Mouse (Mus musculus): ENCODE measurements around the gene Fbxo46.
A peak's percentile ranks its signal among the peaks of the same experiment; 100 is the strongest.

Fbxo46 gene

DNA sequence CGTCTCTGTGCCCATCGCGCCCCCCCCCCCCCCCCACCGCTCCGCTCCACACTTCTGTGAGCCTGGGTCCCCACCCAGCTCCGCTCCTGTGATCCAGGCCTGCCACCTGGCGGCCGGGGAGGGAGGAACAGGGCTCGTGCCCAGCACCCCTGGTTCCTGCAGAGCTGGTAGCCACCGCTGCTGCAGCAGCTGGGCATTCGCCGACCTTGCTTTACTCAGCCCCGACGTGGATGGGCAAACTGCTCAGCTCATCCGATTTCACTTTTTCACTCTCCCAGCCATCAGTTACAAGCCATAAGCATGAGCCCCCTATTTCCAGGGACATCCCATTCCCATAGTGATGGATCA, 26.5 kb upstream of the Fbxo46 start:
- DNase-seq (ENCODE audit: low read depth, low spot score): peak; percentile 89

DNA sequence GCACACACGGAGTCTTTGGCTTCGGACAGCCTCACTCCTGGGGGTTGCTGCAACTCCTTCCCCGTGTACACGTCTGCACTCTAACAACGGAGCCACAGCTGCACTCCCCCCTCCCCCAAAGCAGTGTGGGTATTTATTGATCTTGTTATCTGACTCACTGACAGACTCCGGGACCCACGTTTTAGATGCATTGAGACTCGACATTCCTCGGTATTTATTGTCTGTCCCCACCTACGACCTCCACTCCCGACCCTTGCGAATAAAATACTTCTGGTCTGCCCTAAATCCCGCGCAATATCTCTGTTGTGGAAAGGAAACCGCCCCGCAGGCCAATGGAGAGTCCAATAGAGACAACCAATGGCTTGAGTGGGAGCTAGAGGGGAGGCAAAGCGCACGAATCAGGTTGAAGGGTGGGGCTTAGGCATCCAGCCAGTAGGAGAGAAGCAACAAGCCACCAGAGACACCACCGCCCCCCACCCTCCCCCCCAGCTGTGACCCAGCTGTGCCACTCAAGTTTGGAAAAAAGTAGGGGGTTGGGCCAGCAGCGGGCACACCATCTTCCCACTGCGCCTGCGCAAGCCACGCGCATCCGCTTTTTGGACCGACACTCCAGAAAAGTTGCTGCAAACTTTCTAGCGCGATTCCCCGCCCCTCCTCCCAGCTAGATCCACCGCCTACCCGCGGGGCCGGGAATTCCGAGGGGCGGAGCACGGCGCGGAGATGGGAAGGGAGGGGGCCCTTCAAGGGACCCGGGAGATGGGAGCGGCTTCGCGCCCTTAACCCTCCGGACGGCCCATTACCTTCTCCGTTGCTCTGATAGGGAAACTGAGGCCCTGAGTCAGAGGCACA, 25.9 kb upstream of the Fbxo46 start:
- DNase-seq (ENCODE audit: low read depth, low spot score): peak; percentile 93

DNA sequence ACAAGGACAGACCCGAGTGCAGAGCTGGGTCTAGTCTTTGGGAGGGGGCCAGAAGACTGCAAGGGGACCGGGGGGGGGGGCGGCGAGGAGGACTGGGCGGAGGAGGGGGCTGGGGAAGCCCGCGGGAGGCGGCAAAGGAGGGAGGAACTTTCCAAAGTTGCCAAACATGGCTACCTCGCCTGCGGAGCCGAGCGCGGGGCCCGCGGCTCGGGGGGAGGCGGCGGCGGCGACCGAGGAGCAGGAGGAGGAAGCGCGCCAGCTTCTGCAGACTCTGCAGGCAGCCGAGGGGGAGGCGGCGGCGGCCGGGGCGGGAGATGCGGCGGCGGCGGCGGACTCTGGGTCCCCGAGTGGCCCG, 25.2 kb upstream of the Fbxo46 start, which contains the start of gene Six5:
TSS of gene Six5 (plus strand) at position 124 of the 355 bp plus-strand sequence.
- DNase-seq (ENCODE audit: low read depth, low spot score): peak; percentile 75

DNA sequence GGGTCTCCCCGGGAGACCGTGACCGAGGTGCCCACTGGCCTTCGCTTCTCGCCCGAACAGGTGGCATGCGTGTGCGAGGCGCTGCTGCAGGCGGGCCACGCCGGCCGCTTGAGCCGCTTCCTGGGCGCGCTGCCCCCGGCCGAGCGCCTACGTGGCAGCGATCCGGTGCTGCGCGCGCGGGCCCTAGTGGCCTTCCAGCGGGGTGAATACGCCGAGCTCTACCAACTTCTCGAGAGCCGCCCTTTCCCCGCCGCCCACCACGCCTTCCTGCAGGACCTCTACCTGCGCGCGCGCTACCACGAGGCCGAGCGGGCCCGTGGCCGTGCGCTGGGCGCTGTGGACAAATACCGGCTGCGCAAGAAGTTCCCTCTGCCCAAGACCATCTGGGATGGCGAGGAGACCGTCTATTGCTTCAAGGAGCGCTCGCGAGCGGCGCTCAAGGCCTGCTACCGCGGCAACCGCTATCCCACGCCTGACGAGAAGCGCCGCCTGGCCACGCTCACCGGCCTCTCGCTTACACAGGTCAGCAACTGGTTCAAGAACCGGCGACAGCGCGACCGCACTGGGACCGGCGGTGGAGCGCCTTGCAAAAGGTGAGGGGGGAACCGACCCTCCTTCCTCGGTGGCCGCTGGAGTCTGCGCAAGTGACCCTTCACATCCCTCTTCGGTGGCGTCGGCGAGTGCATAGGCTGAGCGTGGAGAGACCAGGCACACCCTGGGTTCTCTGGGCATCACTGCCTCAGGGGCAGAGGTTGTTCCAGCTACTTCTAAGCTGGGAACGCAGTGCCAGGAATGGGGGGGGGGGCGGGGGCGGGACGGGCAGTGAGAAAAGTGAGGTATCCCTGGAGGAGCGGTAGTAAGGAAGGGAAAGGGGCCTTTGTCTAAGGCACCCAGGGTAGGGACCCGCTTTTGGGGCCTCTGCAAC, 24.6 kb upstream of the Fbxo46 start:
- peak; percentile 69 for DNase-seq (ENCODE audit: low read depth, low spot score)

DNA sequence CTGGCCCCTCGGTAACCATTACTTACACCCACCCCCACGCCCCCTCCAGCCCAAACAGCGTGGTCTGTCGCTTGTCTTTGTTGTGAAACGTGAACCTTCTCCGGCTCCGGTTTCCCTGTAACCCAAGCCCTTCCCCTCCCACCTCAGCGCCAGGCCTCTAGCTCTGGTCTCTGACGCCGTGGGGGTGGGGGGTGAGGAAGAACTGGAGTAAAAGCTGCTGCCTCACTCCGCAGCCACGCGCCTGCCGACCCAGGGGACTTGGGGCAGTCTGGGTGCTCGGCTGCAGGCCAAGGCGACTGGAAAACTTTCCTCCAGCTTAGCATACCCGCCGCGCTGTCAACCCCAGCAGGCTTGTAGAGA, 23.9 kb upstream of the Fbxo46 start:
- no peak for DNase-seq (ENCODE audit: low read depth, low spot score)

DNA sequence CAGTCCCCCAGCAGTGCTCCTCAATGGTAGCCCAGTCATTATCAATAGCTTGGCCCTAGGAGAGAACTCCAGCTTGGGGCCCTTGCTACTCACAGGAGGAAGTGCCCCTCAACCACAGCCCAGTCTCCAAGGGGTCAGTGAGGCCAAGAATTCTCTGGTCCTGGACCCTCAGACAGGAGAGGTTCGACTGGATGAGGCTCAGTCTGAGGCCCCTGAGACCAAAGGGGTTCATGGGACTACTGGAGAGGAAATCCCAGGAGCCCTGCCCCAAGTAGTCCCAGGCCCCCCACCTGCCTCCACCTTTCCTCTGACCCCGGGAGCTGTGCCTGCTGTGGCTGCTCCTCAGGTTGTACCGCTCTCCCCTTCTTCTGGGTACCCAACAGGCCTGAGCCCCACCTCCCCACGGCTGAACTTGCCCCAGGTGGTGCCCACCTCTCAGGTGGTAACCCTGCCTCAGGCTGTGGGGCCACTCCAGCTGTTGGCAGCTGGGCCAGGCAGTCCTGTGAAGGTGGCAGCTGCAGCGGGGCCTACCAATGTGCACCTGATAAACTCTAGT, 23.2 kb upstream of the Fbxo46 start:
- DNase-seq (ENCODE audit: low read depth, low spot score): no peak

DNA sequence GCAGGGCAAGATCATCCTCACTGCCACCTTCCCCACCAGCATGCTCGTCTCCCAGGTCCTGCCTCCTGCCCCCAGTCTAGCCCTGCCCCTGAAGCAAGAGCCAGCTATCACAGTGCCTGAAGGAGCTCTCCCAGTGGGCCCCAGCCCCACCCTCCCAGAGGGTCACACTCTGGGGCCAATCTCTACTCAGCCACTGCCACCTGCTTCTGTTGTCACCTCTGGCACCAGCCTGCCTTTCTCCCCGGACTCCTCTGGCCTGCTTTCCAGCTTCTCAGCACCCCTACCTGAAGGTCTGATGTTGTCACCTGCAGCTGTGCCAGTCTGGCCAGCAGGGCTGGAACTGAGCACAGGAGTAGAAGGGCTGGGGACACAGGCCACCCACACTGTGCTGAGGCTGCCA, 22.4 kb upstream of the Fbxo46 start:
- DNase-seq (ENCODE audit: low read depth, low spot score): no peak

DNA sequence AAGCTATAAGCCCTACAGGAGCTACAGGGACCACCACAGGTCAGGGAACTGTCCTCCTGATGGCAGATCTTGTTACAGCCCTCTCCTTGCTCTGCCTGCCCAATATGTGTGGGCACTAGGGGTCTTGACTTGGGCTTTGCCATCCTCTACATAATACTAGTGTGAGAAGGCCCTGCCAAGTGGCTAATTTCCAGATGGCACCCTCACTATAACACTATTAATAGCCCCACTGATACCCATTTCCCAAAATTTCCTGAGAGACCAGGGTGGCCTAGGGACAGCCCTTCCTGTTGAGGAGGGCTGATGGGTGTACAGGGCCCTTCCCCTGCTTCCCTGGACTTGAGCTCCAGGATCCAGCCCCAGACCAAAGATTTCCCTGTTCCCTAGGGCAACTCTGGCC, 21.8 kb upstream of the Fbxo46 start:
- no peak for DNase-seq (ENCODE audit: low read depth, low spot score)

DNA sequence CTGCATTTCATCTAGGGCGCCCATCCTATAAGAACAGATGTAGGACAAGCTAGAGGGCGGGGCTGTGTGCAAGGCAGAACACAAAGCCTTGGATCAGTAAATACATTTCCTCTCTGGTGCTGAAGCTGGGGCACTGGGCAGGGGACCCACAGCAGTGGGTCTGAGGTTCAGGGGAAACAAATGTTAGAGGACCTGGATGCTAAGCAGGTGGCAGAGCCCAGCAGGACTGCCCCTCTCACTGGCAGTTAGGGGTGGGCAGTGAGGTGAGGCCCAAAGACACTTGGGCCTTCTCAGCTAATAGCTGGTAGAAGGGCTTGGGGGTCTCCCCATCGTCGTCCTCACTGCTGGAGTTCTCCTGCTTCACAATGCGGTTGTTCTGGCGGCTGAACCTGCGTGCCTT, 20.8 kb upstream of the Fbxo46 start:
- DNase-seq (ENCODE audit: low read depth, low spot score): no peak

DNA sequence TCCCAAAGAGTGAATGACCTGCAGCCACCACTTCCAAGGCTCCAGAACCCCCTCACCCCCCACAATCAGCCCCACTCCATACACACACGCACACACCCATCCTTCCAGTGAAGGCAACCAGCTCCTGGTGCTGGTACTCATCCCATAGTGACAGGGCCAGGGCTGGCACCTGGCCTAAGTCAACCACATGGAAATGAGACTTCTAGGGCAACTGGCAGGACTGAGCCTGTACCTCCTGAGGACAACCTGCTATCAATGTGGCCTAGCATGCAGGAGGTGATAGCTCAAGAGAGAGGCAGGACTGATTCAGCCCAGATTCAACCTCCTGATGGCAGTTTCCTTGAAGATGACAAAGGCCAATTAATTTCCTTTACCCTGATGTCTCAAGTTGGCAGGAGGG, 19.4 kb upstream of the Fbxo46 start:
- DNase-seq (ENCODE audit: low read depth, low spot score): no peak

DNA sequence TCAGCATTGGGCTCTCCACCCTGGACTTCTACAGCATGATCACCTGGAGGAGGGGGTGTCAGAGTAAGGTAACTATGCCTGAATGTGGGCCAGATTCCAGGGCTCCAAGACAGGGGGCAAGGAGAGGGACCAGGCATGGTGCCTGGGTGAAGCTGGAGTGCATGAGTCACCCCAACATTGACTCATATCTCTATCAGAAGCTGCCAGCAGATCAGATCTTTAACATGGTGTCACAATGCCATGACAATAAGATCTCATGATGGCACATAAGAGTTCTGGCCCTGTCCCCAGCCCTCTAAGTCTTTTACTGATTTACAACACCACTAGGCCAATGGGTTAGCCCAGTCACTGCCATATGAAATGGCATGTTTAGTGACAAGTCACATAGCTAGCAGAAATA, 15.9 kb upstream of the Fbxo46 start:
- DNase-seq (ENCODE audit: low read depth, low spot score): no peak

DNA sequence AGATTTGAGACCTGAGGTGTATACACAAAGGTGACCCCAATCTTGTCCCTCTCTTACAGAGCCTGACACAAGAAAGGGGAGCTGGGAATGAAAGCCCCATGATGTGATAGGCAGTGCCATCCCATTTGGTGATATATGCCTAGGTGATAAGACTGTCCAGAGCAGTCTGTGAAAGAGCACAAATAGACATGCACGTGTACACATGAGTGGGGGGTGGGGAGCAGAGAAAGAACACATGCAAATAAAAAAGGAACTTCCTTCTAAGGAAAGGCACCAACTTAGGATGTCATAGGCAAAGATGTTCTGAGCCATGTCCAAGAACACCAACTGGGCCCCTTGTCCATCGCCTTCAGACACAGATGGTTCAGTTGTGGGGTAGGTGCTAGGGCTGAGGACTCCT, 15.2 kb upstream of the Fbxo46 start:
- no peak for DNase-seq (ENCODE audit: low read depth, low spot score)

DNA sequence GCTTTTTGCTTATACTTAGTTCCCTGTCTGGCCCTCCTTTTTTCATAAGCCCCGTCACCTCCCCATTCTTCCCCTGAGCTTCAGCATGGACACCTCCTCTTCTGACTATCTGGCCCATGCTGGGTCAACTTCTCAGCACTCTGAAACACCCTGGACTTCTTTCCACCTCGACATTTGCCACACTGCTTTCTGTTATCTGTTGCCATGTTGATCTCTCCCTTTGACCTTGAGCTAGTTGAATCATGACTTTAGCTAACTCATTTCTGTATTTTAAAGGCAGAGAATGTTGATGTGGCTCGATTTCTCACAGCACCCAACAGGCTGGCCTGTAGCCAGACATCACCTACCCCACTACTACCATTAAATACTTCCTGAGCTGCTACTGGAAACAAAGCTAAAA, 12.2 kb upstream of the Fbxo46 start:
- DNase-seq (ENCODE audit: low read depth, low spot score): no peak

DNA sequence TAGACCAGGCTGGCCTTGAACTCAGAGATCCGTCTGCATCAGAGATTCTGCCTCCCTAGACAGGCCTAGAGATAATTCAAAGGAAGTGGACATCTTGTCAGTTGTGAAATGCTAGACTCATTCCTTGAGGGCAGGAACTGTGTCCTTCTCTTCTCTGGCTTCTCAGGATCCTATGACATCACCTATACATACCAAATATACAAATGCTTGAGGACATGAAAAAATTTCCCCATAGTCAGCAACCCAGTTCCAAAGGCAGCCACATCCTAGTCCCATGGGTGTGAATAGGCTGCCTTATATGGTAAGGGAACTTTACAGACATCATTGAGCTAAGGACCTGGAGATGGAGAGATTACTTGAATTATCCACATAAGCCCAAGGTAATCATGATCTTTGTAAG, 10.1 kb upstream of the Fbxo46 start:
- no peak for DNase-seq (ENCODE audit: low read depth, low spot score)

DNA sequence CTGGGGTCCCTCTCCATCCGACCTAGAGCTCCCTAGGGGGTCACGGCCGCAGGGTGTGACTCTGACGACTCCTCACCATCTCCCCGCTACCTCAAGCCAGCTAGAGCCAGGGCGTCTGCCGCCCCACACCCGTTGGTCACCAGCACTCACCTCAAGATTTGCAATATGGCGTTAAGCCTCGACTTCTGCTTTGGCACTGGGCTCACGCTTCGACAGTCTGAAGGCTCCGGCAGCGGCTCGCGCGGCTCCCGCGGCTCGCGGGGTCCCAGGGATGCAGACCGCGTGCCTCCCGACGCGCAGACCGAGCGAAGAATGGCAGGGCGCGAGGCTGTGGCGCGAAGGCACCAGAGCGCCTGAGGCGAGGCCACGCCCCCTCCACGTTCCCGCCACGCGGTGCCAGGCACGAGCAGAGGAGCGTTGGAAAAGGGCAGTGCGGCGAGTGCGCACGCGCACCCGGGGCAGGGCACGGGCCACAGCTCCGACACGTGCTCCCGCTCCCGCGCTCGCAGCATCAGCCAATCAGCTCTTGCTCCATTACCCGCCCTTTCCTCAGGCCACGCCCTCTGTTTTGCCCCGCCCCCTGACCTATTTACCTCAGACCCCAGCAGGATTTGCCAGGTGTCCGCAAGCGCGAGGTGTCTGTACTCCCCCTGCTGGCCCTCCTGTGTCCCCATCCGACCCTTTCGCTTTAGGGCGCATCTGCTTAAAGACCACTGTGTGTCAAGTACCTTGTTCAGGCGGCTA, 1.5 kb upstream of the Fbxo46 start, which contains the start of gene Gm4969:
TSS of gene Gm4969 (minus strand) at position 341 of the 744 bp plus-strand sequence.
- peak; percentile 56 for DNase-seq (ENCODE audit: low read depth, low spot score)

DNA sequence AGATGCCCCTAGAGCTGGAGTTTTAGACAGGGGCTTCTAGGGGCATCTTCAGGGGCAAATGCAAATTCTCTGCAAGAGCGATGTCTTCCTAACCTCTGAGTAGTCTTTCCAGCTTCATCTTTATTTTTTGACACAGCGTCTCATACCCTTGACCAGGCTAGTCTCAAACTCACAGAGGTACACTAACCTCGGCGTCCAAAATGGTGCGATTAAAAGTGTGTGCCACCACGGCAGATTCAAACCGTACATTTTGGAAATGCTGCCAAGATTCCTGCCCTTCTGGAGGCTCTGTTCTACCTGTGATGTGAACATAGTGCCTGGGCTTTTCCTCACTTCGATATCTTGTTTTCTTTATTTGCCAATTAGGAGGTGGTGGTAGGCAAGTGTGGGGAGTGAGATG, 576 bp upstream of the Fbxo46 start:
- no peak for DNase-seq (ENCODE audit: low read depth, low spot score)

DNA sequence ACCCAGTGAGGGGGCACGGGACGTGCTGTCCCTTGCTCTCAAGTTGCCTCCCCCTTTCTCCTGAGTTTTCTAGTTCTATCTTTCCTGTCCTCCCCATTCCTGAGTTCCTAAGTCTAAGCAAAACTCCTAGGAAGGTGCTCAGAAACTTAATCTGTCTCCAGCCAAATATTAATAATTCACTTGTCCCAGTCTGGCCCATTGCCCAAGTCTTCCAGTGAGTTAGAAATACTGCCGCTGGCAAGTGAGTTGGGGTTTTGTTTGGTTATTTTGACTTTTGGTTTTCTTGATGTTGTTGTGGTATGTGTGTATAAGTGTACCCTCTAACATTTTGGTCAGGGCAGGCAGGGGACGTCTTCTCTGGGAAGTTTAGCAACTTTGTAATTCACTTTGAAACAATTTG, 2.0 kb downstream of the Fbxo46 start:
- no peak for DNase-seq (ENCODE audit: low read depth, low spot score)

DNA sequence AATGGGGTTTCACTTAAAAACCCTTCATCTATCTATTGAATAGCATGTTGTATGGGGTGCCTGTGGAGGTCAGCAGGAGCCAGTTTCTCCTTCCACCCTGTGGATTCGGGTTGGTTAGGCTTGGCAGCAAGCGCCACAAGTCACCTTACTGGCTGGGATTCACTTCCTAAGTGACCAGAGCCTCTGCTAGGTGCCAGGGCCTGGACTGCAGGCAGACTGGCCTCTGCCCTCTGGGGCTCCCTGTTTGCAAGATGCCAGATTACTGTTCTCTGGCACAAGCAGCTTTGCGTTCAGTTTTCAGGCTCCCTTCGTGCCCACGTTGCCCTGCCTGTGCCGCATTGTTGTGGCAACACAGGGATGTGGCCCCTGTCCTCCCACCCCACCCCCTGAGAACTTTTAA, 5.1 kb downstream of the Fbxo46 start:
- no peak for DNase-seq (ENCODE audit: low read depth, low spot score)

DNA sequence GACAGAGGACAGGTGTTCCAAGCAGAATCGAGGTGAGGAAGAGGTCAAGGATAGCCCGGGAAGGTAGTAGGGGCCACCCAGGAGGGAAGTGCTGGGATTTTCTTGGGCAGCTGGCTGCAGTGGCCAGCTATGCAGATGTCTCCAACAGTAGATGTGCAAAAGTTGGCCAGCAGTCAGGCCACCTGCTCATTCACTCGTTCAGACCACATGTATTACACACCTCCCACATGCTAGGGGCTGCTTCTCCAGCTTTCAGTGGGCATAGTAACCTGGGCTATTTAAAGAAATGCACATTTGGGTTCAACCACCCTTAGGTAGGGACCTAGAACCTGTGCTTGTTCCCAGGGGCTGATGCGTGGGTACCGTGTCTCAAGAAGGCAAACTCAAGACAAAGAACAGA, 8.1 kb downstream of the Fbxo46 start:
- no peak for DNase-seq (ENCODE audit: low read depth, low spot score)

DNA sequence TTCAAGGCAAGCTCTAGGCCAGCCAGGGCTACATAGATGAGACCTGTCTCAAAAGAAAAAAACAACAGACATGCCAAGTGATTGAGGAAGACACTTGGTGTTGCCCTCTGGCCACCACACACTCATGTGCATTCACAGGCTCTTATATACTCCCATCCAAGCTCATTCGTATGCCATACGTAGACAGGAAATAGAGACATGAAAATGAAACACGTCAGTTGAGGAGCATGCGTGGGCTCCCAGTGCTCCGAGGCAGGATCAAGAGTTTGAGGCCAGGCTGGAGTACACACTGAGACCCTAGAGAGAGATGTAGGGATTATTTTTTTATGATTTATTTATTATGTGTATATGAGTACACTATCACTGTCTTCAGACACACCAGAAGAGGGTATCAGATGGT, 9.7 kb downstream of the Fbxo46 start:
- peak; percentile 47 for DNase-seq (ENCODE audit: low read depth, low spot score)

DNA sequence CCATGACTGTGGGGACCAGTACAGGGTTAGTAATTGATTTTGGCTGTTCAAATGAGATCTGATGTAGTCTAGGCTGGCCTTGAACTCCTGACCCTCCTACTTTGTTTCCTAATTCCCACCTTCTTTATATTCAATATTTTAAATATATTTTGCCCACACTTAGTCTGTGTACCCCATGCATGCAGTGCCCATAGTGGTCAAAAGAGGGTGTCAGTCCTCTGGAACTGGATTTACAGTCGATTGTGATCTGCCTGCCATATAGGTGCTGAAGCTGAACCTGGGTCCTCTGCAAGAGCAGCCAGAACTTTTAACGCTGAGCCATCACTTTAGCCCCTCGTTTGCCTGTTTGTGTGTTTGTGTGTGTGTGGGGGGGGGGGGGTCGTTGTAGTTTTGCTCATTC, 11.0 kb downstream of the Fbxo46 start:
- DNase-seq (ENCODE audit: low read depth, low spot score): peak; percentile 39

DNA sequence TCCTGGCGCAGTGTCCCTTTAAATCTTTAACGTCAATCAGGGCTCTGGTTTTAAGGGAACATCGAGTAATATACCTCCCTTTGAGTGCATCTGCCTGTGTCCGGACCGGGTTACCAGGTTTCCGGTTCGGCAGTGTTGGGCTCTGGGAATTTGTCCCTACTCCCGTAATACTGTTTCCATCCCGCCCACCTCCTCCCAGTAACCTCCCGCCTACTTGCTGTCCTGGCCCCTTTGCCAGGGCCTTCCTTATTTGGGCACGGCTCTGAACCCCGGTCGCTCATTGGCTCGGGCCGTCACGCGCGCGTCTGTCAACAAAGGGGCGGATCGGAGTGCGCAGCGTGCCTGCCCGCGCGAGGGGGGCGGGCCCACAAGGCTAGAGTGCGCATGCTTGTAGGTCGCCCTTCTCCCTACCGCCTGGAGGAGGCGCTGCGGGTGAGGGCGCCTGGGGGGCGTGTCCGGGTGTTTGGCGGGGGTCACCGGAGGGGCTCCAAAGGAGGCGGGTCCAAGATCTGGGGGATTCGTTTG, 11.7 kb downstream of the Fbxo46 start:
- peak; percentile 95 for DNase-seq (ENCODE audit: low read depth, low spot score)
